Mouse (Mus musculus): ENCODE data around the gene Gnao1. TPM values are rescaled to one million over a fixed set of nuclear protein-coding genes. Genes with fewer than 3 reads are reported as not detected.
A peak's percentile ranks its signal among the peaks of the same experiment; 100 is the strongest.

The Gnao1 gene
- total and polyA plus RNA-seq, 3 experiments, result 1.1 to 13.5 (median 3.5) TPM

- Histone ChIP-seq H3K27ac (ENCODE audit: insufficient read depth, low read depth) (no peak overlapping the region), H3K79me2 (replicated peaks; ENCODE audit: control insufficient read depth, extremely low read depth, insufficient read depth, poor library complexity, severe bottlenecking) (no peaks in the 10 kb centered on the region), H3K4me3 (replicated peaks in 1 of 3; ENCODE audit: low read depth in 2 of 3, low read length in 2 of 3, poor library complexity in 1 of 3) (no peak overlapping the region), H3K36me3 (replicated peaks in 1 of 2; ENCODE audit: control insufficient read depth in 1 of 2, insufficient read depth in 1 of 2, low read length in 1 of 2) (peaks cover 0 to 54% of the 10 kb centered on the region in 2 experiments), H3K4me2 (ENCODE audit: insufficient read depth, low read depth, poor library complexity, severe bottlenecking) (no peak overlapping the region), H3K9me3 (replicated peaks; ENCODE audit: low read length) (no peaks in the 10 kb centered on the region), H3K4me1 (ENCODE audit: control insufficient read depth in 1 of 2, insufficient read depth in 2 of 2) (peaks cover 6 to 9% of the 10 kb centered on the region in 2 experiments; a peak in 3 of 4 replicates), H3K9ac (ENCODE audit: insufficient read depth, low read depth) (no peak overlapping the region), H3K27me3 (replicated peaks) (no peaks in the 10 kb centered on the region)
- TF ChIP-seq MYC (IDR thresholded peaks at IDR 0.05; ENCODE audit: low read depth, low read length), result no peak
- no peak for TF ChIP-seq BHLHE40 (IDR thresholded peaks at IDR 0.05; ENCODE audit: low read depth, low read length)
- no peak for TF ChIP-seq USF2 (conservative IDR thresholded peaks at IDR 0.05; ENCODE audit: low read depth, low read length)
- TF ChIP-seq JUN (IDR thresholded peaks at IDR 0.05; ENCODE audit: insufficient read depth, low read depth, low read length), result no peak
- no peak for TF ChIP-seq MEF2A (IDR thresholded peaks at IDR 0.05; ENCODE audit: borderline replicate concordance, low read depth, low read length)
- no peak for TF ChIP-seq GABPA (IDR thresholded peaks at IDR 0.05; ENCODE audit: insufficient replicate concordance, low read depth, low read length)
- TF ChIP-seq SIN3A (IDR thresholded peaks at IDR 0.05; ENCODE audit: low read length), result no peak
- TF ChIP-seq TBP (conservative IDR thresholded peaks at IDR 0.05; ENCODE audit: low read depth, low read length), result no peak
- dilution Hi-C loops (cut with MboI; ENCODE audit: extremely low pct_ligation_motif_present, extremely low pct_unique_long_range_greater_than_20kb, low sequenced_read_pairs) (no loop called here), in situ Hi-C loops (cut with MboI; ENCODE audit: low pct_ligation_motif_present, low pct_unique_long_range_greater_than_20kb, low sequenced_read_pairs) (no loop called here)
- no peak for DNase-seq (ENCODE audit: extremely low read depth)
These were observed 148.6 kb downstream of the Gnao1 start for GRCm38 (mm10) chr8:93958402-93958801.

- peaks cover 0 to 29% of the 10 kb centered on the region in 2 experiments for H3K36me3 ChIP-seq (replicated peaks in 1 of 2; ENCODE audit: control insufficient read depth in 1 of 2, insufficient read depth in 1 of 2, low read length in 1 of 2)
- no peaks in the 10 kb centered on the region for H3K27me3 ChIP-seq (replicated peaks)
- DNase-seq (ENCODE audit: extremely low read depth), result peak; percentile 24
- in situ Hi-C loops (cut with MboI; ENCODE audit: low pct_ligation_motif_present, low pct_unique_long_range_greater_than_20kb, low sequenced_read_pairs) (no loop called here), dilution Hi-C loops (cut with MboI; ENCODE audit: extremely low pct_ligation_motif_present, extremely low pct_unique_long_range_greater_than_20kb, low sequenced_read_pairs) (no loop called here)
- H3K27ac ChIP-seq (ENCODE audit: insufficient read depth, low read depth), result no peak overlapping the region
- TF ChIP-seq MEF2A (IDR thresholded peaks at IDR 0.05; ENCODE audit: borderline replicate concordance, low read depth, low read length), result no peak
- peak; percentile 81 for TF ChIP-seq IRF4 (IDR thresholded peaks at IDR 0.05; ENCODE audit: low read depth, low read length)
- TF ChIP-seq MYC (IDR thresholded peaks at IDR 0.05; ENCODE audit: low read depth, low read length), result no peak
- TF ChIP-seq KAT2A (IDR thresholded peaks at IDR 0.05; ENCODE audit: insufficient replicate concordance, low read length), result no peak
- no peak for TF ChIP-seq NRF1 (IDR thresholded peaks at IDR 0.05; ENCODE audit: low read depth, low read length)
- TF ChIP-seq ZC3H11A (IDR thresholded peaks at IDR 0.05; ENCODE audit: low read depth, low read length), result no peak
- peak; percentile 64; the same call in 1 of the 2 replicates for TF ChIP-seq EP300 (IDR thresholded peaks at IDR 0.05; ENCODE audit: low read length)
- TF ChIP-seq USF1 (IDR thresholded peaks at IDR 0.05; ENCODE audit: low read depth, low read length), result no peak
- peak; percentile 89 for TF ChIP-seq ZNF384 (IDR thresholded peaks at IDR 0.05; ENCODE audit: low read depth, low read length)
- TF ChIP-seq MAFK (IDR thresholded peaks at IDR 0.05; ENCODE audit: insufficient replicate concordance, low read length), result no peak
- TF ChIP-seq TCF12 (IDR thresholded peaks at IDR 0.05; ENCODE audit: low read depth, low read length), result 0 out of 2 replicates have a peak, but pooled peaks have one; percentile 45
- TF ChIP-seq ETS1 (conservative IDR thresholded peaks at IDR 0.05; ENCODE audit: low read depth, low read length), result 0 out of 2 replicates have a peak, but pooled peaks have one; percentile 6
- no peak for TF ChIP-seq CHD1 (IDR thresholded peaks at IDR 0.05; ENCODE audit: low read depth, low read length)
- no peak overlapping the region for H3K9ac ChIP-seq (ENCODE audit: insufficient read depth, low read depth)
- H3K4me3 ChIP-seq (replicated peaks in 1 of 3; ENCODE audit: low read depth in 2 of 3, low read length in 2 of 3, poor library complexity in 1 of 3), result no peak overlapping the region
- peaks cover 6 to 9% of the 10 kb centered on the region in 2 experiments; a peak in 3 of 4 replicates for H3K4me1 ChIP-seq (ENCODE audit: control insufficient read depth in 1 of 2, insufficient read depth in 2 of 2)
- no peak overlapping the region for H3K4me2 ChIP-seq (ENCODE audit: insufficient read depth, low read depth, poor library complexity, severe bottlenecking)
- no peaks in the 10 kb centered on the region for H3K9me3 ChIP-seq (replicated peaks; ENCODE audit: low read length)
- H3K79me2 ChIP-seq (replicated peaks; ENCODE audit: control insufficient read depth, extremely low read depth, insufficient read depth, poor library complexity, severe bottlenecking), result no peaks in the 10 kb centered on the region
These were observed 151.1 kb downstream of the Gnao1 start for GRCm38 (mm10) chr8:93960909-93961308.

Measured in CH12.LX (cell line).